Mouse (Mus musculus) liver, postnatal 0 days (tissue): ENCODE results near the gene Entpd6.

Source experiments
- CTCF ChIP-seq: sonication (generic); IDR thresholded peaks from 2 replicates; pipeline ENCODE4 v1.5.1; 2016; ENCODE audit warnings: antibody characterized with exemption, low read depth
- EP300 ChIP-seq: IDR thresholded peaks from 2 replicates; pipeline ENCODE4 v1.6.1; 2016; ENCODE audit warnings: antibody characterized with exemption, low read depth, mild to moderate bottlenecking

DNA sequence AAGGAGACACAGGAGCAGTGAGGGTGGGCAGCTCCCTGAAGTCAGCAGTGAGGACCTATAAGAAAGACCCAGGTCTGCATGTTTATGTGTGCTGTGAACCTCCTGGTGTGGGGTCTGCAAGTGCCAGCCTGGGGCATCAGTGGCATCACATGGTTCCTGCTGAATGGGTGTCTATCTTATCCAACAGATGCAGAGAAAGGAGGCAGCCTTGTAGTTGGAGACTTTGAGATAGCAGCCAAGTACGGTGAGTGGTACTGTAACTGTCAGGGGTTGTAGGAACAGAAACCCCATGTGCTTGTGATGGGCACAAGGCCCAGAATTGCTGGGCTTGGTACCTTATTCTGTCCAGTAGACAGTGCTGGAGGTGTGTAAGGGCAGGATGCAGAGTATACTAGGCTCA lies 19.8 kb downstream of the Entpd6 start:
- TF ChIP-seq EP300 (no peak), CTCF (no peak)
